Mouse (Mus musculus): ENCODE measurements around the gene Adamts6. TPM values are rescaled to one million over a fixed set of nuclear protein-coding genes. Genes with fewer than 3 reads are reported as not detected.

Adamts6 gene
- 2.3 and 2.6 TPM in 2 replicates for polyA plus RNA-seq (2012; rRNA removed)

- no peak for DNase-seq (ENCODE audit: low read depth)
Measured at GRCm38 (mm10) chr13:104287366-104288225, at the start of gene Adamts6. Gene Adamts6, plus strand, starts transcription at chr13:104287835.

- no peak for DNase-seq (ENCODE audit: low read depth)
Measured at GRCm38 (mm10) chr13:104258997-104259396, 28.6 kb upstream of the Adamts6 start.

GRCm38 (mm10) chr13:104285031-104285431, 2.6 kb upstream of the Adamts6 start:
- peak; percentile 5 for DNase-seq (ENCODE audit: low read depth)

- DNase-seq (ENCODE audit: low read depth) = peak; percentile 2
Measured at GRCm38 (mm10) chr13:104285737-104286311, 1.8 kb upstream of the Adamts6 start.

- peak; percentile 2 for DNase-seq (ENCODE audit: low read depth)
Measured at GRCm38 (mm10) chr13:104286336-104286735, 1.3 kb upstream of the Adamts6 start.

- DNase-seq (ENCODE audit: low read depth) = peak; percentile 77
Measured at GRCm38 (mm10) chr13:104286897-104287309, 732 bp upstream of the Adamts6 start.

- peak; percentile 17 for DNase-seq (ENCODE audit: low read depth)
Measured at GRCm38 (mm10) chr13:104288226-104288859, 708 bp downstream of the Adamts6 start.

- DNase-seq (ENCODE audit: low read depth) = no peak
Measured at GRCm38 (mm10) chr13:104289176-104289575, 1.5 kb downstream of the Adamts6 start.

- DNase-seq (ENCODE audit: low read depth) = no peak
Measured at GRCm38 (mm10) chr13:104295472-104295871, 7.8 kb downstream of the Adamts6 start.

GRCm38 (mm10) chr13:104329336-104329735, 41.7 kb downstream of the Adamts6 start:
- no peak for DNase-seq (ENCODE audit: low read depth)

- DNase-seq (ENCODE audit: low read depth) = no peak
Measured at GRCm38 (mm10) chr13:104329742-104330141, 42.1 kb downstream of the Adamts6 start.

GRCm38 (mm10) chr13:104352590-104352989, 65.0 kb downstream of the Adamts6 start:
- DNase-seq (ENCODE audit: low read depth) = no peak

- no peak for DNase-seq (ENCODE audit: low read depth)
Measured at GRCm38 (mm10) chr13:104393427-104394356, 106.1 kb downstream of the Adamts6 start.

GRCm38 (mm10) chr13:104397814-104398213, 110.2 kb downstream of the Adamts6 start:
- DNase-seq (ENCODE audit: low read depth) = peak; percentile 9

GRCm38 (mm10) chr13:104432734-104433133, 145.1 kb downstream of the Adamts6 start:
- no peak for DNase-seq (ENCODE audit: low read depth)

- DNase-seq (ENCODE audit: low read depth) = no peak
Measured at GRCm38 (mm10) chr13:104442559-104442958, 154.9 kb downstream of the Adamts6 start.

- no peak for DNase-seq (ENCODE audit: low read depth)
Measured at GRCm38 (mm10) chr13:104445437-104445836, 157.8 kb downstream of the Adamts6 start.

- no peak for DNase-seq (ENCODE audit: low read depth)
Measured at GRCm38 (mm10) chr13:104446974-104447373, 159.3 kb downstream of the Adamts6 start.

GRCm38 (mm10) chr13:104447470-104447869, 159.8 kb downstream of the Adamts6 start:
- no peak for DNase-seq (ENCODE audit: low read depth)

GRCm38 (mm10) chr13:104448349-104448748, 160.7 kb downstream of the Adamts6 start:
- no peak for DNase-seq (ENCODE audit: low read depth)

- no peak for DNase-seq (ENCODE audit: low read depth)
Measured at GRCm38 (mm10) chr13:104453271-104453974, 165.8 kb downstream of the Adamts6 start.

Data from gonadal fat pad, adult 2 months (tissue).